Mouse (Mus musculus) cerebellum, adult 11-12 months (tissue): ENCODE data around the gene Nfam1.
"Not testable (repeated sequence)": the region's sequence is repeated elsewhere in the genome, so short reads cannot be mapped to it uniquely, and the experiment has no call there.

Experiments
- DNase-seq: peaks from one replicate; pipeline ENCODE4 v3.0.0; 2022

The Nfam1 gene

GRCm38 (mm10) chr15:83032981-83033541, at the start of gene Nfam1:
Gene Nfam1, minus strand, starts transcription at chr15:83033306.
- no peak for DNase-seq

- DNase-seq, result no peak
These were observed 42.8 kb upstream of the Nfam1 start for GRCm38 (mm10) chr15:83075607-83076525.

GRCm38 (mm10) chr15:83074179-83074578, 41.1 kb upstream of the Nfam1 start:
- DNase-seq, result no peak

- no peak for DNase-seq
These were observed 38.6 kb upstream of the Nfam1 start for GRCm38 (mm10) chr15:83071752-83072151.

- DNase-seq, result no peak
These were observed 37.8 kb upstream of the Nfam1 start for GRCm38 (mm10) chr15:83070942-83071341.

- DNase-seq, result no peak
These were observed 35.2 kb upstream of the Nfam1 start for GRCm38 (mm10) chr15:83068270-83068669.

- no peak for DNase-seq
These were observed 32.4 kb upstream of the Nfam1 start for GRCm38 (mm10) chr15:83065543-83065942.

GRCm38 (mm10) chr15:83062582-83062981, 29.5 kb upstream of the Nfam1 start:
- not testable (repeated sequence) for DNase-seq

- no peak for DNase-seq
These were observed 28.6 kb upstream of the Nfam1 start for GRCm38 (mm10) chr15:83061689-83062088.

- no peak for DNase-seq
These were observed 26.1 kb upstream of the Nfam1 start for GRCm38 (mm10) chr15:83059233-83059660.

- no peak for DNase-seq
These were observed 24.4 kb upstream of the Nfam1 start for GRCm38 (mm10) chr15:83057533-83057932.

- no peak for DNase-seq
These were observed 23.4 kb upstream of the Nfam1 start for GRCm38 (mm10) chr15:83056378-83057083.

- no peak for DNase-seq
These were observed 22.5 kb upstream of the Nfam1 start for GRCm38 (mm10) chr15:83055569-83055968.

- no peak for DNase-seq
These were observed 20.2 kb upstream of the Nfam1 start for GRCm38 (mm10) chr15:83053261-83053660.

GRCm38 (mm10) chr15:83052341-83053104, 19.4 kb upstream of the Nfam1 start:
- DNase-seq, result no peak

GRCm38 (mm10) chr15:83046730-83047129, 13.6 kb upstream of the Nfam1 start:
- no peak for DNase-seq

GRCm38 (mm10) chr15:83046308-83046707, 13.2 kb upstream of the Nfam1 start:
- no peak for DNase-seq

GRCm38 (mm10) chr15:83045565-83045964, 12.5 kb upstream of the Nfam1 start:
- not testable (repeated sequence) for DNase-seq

GRCm38 (mm10) chr15:83043362-83043708, 10.2 kb upstream of the Nfam1 start:
- no peak for DNase-seq

GRCm38 (mm10) chr15:83042655-83043361, 9.7 kb upstream of the Nfam1 start:
- DNase-seq, result no peak

GRCm38 (mm10) chr15:83040156-83040555, 7.0 kb upstream of the Nfam1 start:
- no peak for DNase-seq

GRCm38 (mm10) chr15:83038812-83039211, 5.7 kb upstream of the Nfam1 start:
- no peak for DNase-seq
